Mouse (Mus musculus): Measurements from ENCODE around the gene Lysmd1.

GRCm38 (mm10) chr3:95164256-95164550 is 30.3 kb downstream of the Lysmd1 start:
- TF ChIP-seq CTCF (IDR thresholded peaks at IDR 0.05; ENCODE audit: low read depth) = no peak
- TF ChIP-seq EP300 (optimal IDR thresholded peaks at IDR 0.05) = no peak
